Mouse (Mus musculus) lung, embryonic 16.5 days (tissue): Measurements from ENCODE around the gene Btbd9. TPM values are rescaled to one million over a fixed set of nuclear protein-coding genes. Genes with fewer than 3 reads are reported as not detected.

ENCODE experiments used
- ATAC-seq: fragments of 200-750 bp; cut with Nextera tagmentation; 2 replicates; pipeline ENCODE4 v1.8.0; 2017; ENCODE audit warnings: low read depth, mild to moderate bottlenecking, moderate library complexity
- H3K27ac ChIP-seq: fragments of 300-500 bp; sonication (generic); 2 replicates; pipeline ENCODE4 v1.5.1; 2014; ENCODE audit warnings: mild to moderate bottlenecking, control low read depth, low read length
- H3K27me3 ChIP-seq: fragments of 300-500 bp; sonication (generic); 2 replicates; pipeline ENCODE4 v1.6.1; 2014; ENCODE audit warnings: low read depth, low read length, mixed read lengths; ENCODE audit not compliant: control insufficient read depth, insufficient read depth
- H3K36me3 ChIP-seq: fragments of 300-500 bp; sonication (generic); 2 replicates; pipeline ENCODE4 v1.6.1; 2014; ENCODE audit warnings: low read length; ENCODE audit not compliant: control insufficient read depth, insufficient read depth
- H3K4me1 ChIP-seq: fragments of 300-500 bp; sonication (generic); replicated peaks from 2 replicates; pipeline ENCODE4 v1.6.1; 2014; ENCODE audit warnings: low read length, mixed read lengths; ENCODE audit not compliant: control insufficient read depth, insufficient read depth
- H3K4me2 ChIP-seq: fragments of 300-500 bp; sonication (generic); 2 replicates; pipeline ENCODE4 v1.6.1; 2014; ENCODE audit warnings: low read depth, low read length, control low read depth
- H3K4me3 ChIP-seq: fragments of 300-500 bp; sonication (generic); 2 replicates; pipeline ENCODE4 v1.5.1; 2014; ENCODE audit warnings: mild to moderate bottlenecking, low read length, control low read depth
- H3K9ac ChIP-seq: fragments of 300-500 bp; sonication (generic); 2 replicates; pipeline ENCODE4 v1.6.1; 2014; ENCODE audit warnings: low read length, control low read depth
- H3K9me3 ChIP-seq: fragments of 300-500 bp; sonication (generic); 2 replicates; pipeline ENCODE4 v1.6.1; 2016; ENCODE audit warnings: low read length; ENCODE audit not compliant: control insufficient read depth
- WGBS: fragments of 180-500 bp; shearing (Covaris S2); extraction: QIAGEN DNeasy Blood & Tissue Kit; methylation state at CpG from one replicate; pipeline ENCODE4 v1.1.7; 2014; 5-methylcytosine and 5-hydroxymethylcytosine counted together
- polyA plus RNA-seq: library from polyadenylated mRNA; unstranded; fragments of >200 nt; fragmentation: Nextera tagmentation; extraction: Ambion mirVana; gene quantifications from 2 replicates; pipeline ENCODE4 v1.2.1, GENCODE M21; 2015

The Btbd9 gene
- polyA plus RNA-seq, 1 experiment from 2014 or later: 55.8 TPM

DNA sequence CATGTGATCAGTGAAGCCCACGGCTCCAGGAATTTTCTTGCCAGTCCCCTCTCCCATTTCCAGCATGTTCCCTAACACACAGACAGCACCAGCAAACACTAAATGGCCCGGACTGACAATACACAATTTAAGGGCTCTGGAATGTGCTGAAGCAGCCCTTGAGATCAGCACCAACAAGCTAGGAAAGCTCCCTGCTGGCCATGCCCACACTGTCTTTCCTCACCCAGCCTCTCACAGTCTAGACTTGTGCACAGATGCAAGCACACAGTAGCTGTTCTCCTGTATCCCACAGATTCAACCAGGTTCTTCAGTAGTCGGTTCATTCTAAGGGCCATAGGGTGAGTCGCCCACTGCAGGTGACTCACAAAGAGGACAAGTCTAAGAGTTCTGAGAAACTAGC lies 263.6 kb downstream of the Btbd9 start:
- Histone ChIP-seq H3K9me3 (no peaks in the 10 kb centered on the region), H3K4me1 (no peaks in the 10 kb centered on the region)
- no peak for ATAC-seq

DNA sequence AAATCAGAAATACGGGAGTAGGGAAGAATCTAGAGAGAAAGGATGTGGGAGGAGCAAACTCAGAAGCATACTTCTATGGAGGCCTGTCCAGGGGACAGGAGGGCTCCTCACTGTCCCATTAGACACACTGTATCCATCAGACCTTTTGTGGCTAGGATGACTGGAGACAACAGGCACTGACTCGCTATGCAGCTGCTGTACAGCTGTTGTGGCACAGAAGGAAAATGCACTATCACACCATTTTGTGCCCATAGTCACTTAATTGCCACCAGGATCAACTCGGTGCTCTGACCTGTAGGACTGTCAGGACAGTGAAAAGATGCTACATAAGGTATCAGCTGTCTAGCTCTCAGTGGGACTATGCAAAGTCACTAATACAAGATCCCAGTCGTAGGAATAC lies 266.7 kb downstream of the Btbd9 start:
- Histone ChIP-seq H3K4me1 (no peaks in the 10 kb centered on the region), H3K4me3 (no peak overlapping the region)
- WGBS: 63% methylated on average over 4 of the region's 4 CpGs

More for the DNA sequence above, 263.6 kb downstream of the Btbd9 start:
- no peak overlapping the region for H3K9ac ChIP-seq
- H3K36me3 ChIP-seq: no peaks in the 10 kb centered on the region
- no peaks in the 10 kb centered on the region for H3K27me3 ChIP-seq
- no peak overlapping the region for H3K27ac ChIP-seq
- H3K4me2 ChIP-seq: no peak overlapping the region
- WGBS: 53% methylated on average over 4 of the region's 4 CpGs
- H3K4me3 ChIP-seq: no peak overlapping the region

DNA sequence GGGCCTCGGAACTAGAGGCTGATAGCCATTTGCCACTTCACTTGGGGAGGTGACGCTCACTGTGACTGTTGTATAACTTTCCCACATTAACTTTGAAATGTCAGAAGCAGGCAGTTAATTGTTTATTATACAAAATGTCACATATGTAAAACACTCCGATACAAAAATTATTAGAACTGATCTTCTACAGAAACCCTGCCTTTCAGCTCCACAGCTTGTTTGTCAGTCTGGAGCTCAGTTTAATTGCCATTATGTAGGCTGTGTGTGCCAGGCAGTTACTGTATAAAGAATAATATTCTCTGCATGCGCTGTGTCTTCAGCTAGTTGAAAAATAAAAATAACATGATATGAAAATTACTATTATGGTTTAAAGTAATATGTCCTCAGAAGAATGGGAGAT lies 267.4 kb downstream of the Btbd9 start:
- no peak for ATAC-seq
- H3K4me3 ChIP-seq: no peak overlapping the region
- no peaks in the 10 kb centered on the region for H3K9me3 ChIP-seq
- no peak overlapping the region for H3K4me2 ChIP-seq
- no peaks in the 10 kb centered on the region for H3K4me1 ChIP-seq
- 69% methylated on average over 4 of the region's 4 CpGs for WGBS
- no peak overlapping the region for H3K27ac ChIP-seq
- no peaks in the 10 kb centered on the region for H3K36me3 ChIP-seq
- H3K27me3 ChIP-seq: no peaks in the 10 kb centered on the region
- H3K9ac ChIP-seq: no peak overlapping the region

More for the DNA sequence above, 266.7 kb downstream of the Btbd9 start:
- H3K9me3 ChIP-seq: no peaks in the 10 kb centered on the region
- no peaks in the 10 kb centered on the region for H3K27me3 ChIP-seq
- no peak for ATAC-seq
- no peak overlapping the region for H3K4me2 ChIP-seq
- no peaks in the 10 kb centered on the region for H3K36me3 ChIP-seq
- H3K9ac ChIP-seq: no peak overlapping the region
- no peak overlapping the region for H3K27ac ChIP-seq

DNA sequence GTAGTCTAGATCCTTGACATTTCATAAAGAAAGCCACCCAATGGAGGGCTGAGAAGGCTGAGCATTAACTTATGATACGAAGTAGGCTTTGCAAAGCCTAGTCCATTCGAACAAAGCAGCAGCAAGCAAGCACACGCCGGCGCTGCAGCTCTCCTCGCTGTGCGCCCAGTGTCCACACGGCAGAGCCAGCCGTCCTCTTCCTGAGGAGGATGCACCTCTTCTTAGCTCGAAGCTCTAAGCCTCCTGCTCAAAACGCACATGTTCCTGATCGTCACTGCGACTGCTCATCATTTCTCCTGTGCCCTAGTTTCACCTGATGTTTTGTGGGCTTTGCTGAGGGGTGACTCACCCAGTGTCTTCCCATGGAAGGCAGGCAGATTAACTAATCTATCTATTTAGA lies 268.0 kb downstream of the Btbd9 start:
- 81% methylated on average over 13 of the region's 13 CpGs for WGBS
- ATAC-seq: no peak
- Histone ChIP-seq H3K9me3 (no peaks in the 10 kb centered on the region), H3K27me3 (no peaks in the 10 kb centered on the region), H3K36me3 (no peaks in the 10 kb centered on the region), H3K4me3 (no peak overlapping the region), H3K9ac (no peak overlapping the region), H3K4me2 (no peak overlapping the region), H3K4me1 (no peaks in the 10 kb centered on the region), H3K27ac (no peak overlapping the region)

DNA sequence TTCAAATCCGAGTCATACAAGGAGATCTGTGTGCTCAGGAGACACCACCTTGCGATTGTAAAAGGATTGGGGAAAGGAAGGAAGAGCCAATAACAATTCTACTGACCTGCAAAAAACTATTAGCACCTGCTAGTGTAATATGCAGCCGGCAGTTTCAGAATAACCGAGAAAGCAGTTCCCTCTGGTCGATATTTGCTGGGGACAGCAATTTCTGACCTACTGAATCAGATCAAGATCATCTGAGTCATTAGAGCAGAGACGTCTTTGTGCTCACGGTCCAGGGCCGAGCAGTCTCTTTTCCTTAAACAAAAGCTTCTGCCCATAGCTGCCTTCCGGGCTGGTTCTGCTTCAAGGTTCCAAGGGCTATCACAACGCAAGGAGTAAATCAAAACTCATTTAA lies 269.1 kb downstream of the Btbd9 start:
- Histone ChIP-seq H3K4me2 (no peak overlapping the region), H3K27ac (no peak overlapping the region), H3K4me1 (no peaks in the 10 kb centered on the region), H3K9ac (no peak overlapping the region), H3K4me3 (no peak overlapping the region), H3K36me3 (no peaks in the 10 kb centered on the region), H3K27me3 (no peaks in the 10 kb centered on the region), H3K9me3 (no peaks in the 10 kb centered on the region)
- ATAC-seq: no peak
- WGBS: 67% methylated on average over 10 of the region's 10 CpGs

DNA sequence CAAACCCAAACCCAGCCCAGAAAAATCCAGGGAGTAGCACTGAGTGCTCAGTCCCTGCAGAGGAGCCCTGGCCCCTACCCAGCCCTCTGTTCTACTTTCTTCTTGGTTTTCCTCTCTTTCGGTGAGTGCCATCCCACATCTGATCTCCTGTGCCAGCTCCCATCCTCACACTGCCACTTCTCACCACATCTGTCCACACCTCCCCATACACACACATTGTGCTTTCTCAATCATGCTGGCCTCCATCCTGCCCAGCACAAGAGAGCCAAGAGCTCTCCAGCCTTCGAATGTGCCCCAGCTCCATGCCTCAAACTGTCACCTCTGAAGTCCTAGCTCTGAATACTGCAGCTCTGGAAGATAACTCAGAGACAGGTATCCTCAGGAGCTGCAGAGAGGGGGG lies 271.5 kb downstream of the Btbd9 start:
- H3K36me3 ChIP-seq: no peaks in the 10 kb centered on the region
- no peaks in the 10 kb centered on the region for H3K9me3 ChIP-seq
- H3K27ac ChIP-seq: no peak overlapping the region
- H3K4me3 ChIP-seq: no peak overlapping the region
- no peak overlapping the region for H3K4me2 ChIP-seq
- H3K27me3 ChIP-seq: no peaks in the 10 kb centered on the region
- 68% methylated on average over 2 of the region's 2 CpGs for WGBS
- no peak overlapping the region for H3K9ac ChIP-seq
- no peak for ATAC-seq
- H3K4me1 ChIP-seq: no peaks in the 10 kb centered on the region

DNA sequence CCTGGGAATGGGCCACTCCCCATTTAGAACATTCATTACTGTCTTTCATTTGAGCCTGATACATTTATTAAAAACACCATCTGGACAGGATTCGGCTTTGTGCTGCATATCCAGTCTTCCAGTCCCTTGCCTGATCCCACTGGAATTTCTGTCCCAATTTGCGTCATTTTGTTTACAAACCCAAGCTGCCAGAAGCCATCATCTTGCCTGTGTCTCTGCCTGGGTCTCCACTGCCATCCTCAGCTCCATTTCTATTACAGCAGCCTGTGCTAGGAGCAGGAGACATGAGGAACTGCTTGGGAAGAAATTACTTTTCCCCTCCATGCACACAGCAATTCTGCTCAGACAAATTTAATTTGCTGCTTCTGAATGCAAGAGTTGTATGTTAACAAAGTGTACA lies 274.9 kb downstream of the Btbd9 start:
- ATAC-seq: no peak
- Histone ChIP-seq H3K4me2 (no peak overlapping the region), H3K4me3 (no peak overlapping the region), H3K9ac (no peak overlapping the region), H3K36me3 (peaks cover 3% of the 10 kb centered on the region; the same call in 1 of the 2 replicates), H3K4me1 (no peaks in the 10 kb centered on the region), H3K27me3 (no peaks in the 10 kb centered on the region), H3K27ac (no peak overlapping the region), H3K9me3 (no peaks in the 10 kb centered on the region)
- WGBS: 63% methylated on average over 2 of the region's 2 CpGs

DNA sequence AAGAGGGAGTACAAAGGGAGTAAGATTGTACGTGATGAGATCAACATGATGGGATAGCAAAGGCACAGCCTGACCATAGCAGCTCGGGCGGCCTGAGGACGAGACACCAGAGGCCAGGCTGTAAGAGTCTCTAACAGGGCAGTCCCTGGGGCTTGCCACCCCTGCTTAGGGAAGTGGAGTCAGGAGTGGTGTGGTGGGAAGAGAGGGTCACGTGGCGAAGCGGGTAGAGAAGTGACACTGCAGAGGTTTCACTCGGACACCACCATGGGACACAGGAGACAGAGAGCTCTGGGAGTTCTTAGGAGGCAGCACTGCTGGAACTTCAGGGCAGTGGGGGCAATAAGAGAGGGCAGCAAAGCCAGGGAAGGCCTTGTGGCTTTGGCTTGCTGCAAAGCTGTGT lies 278.9 kb downstream of the Btbd9 start:
- Histone ChIP-seq H3K36me3 (peaks cover 3% of the 10 kb centered on the region; the same call in 1 of the 2 replicates), H3K4me3 (no peak overlapping the region), H3K27ac (no peak overlapping the region), H3K9ac (no peak overlapping the region), H3K4me2 (no peak overlapping the region), H3K4me1 (peaks cover 2% of the 10 kb centered on the region; the same call in 1 of the 2 replicates), H3K27me3 (no peaks in the 10 kb centered on the region), H3K9me3 (no peaks in the 10 kb centered on the region)
- 92% methylated on average over 8 of the region's 8 CpGs for WGBS
- no peak for ATAC-seq

DNA sequence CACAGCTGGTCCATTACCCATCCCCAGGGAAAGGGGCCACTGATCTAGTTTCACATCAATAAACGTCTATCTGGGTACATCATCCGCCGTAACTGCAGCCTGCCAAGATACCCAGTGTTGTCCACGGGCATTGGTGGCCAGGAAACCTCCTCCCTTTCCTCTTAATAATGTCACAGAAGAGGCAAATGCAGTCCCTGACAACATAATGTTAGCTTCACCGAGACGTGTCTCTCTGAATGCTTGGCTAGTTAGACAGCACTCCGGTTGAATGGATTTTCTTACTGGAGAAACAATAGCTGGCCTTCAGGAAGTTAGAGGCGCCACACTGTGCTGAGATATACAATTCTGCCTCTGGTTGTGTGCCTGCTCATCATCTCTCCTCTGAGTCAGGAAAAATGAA lies 280.2 kb downstream of the Btbd9 start:
- Histone ChIP-seq H3K27me3 (no peaks in the 10 kb centered on the region), H3K4me3 (no peak overlapping the region), H3K27ac (no peak overlapping the region), H3K9me3 (no peaks in the 10 kb centered on the region), H3K4me2 (no peak overlapping the region), H3K4me1 (peaks cover 4% of the 10 kb centered on the region; the same call in 1 of the 2 replicates), H3K36me3 (peaks cover 3% of the 10 kb centered on the region; the same call in 1 of the 2 replicates), H3K9ac (no peak overlapping the region)
- ATAC-seq: no peak
- 75% methylated on average over 8 of the region's 8 CpGs for WGBS

DNA sequence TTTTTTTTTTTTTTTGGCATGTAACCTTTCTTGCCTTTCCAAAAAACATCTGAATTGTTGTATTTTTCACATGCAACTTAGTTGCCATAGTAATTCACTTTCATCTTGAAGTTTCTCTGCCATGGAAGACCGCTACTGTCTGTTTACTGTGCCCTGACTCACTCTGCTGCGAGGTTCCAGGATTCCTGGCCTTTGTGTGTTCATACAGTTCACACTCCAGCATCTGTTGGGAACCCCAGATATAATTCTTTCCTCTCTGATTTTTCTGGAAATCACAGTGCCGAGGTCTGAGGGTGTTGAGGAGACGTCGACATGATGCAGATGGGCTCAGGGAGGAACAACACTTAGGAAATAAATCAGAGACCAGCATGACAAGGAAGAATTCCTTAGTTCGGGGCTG lies 283.6 kb downstream of the Btbd9 start:
- H3K36me3 ChIP-seq: peaks cover 3% of the 10 kb centered on the region; the same call in 1 of the 2 replicates
- no peak overlapping the region for H3K9ac ChIP-seq
- H3K27ac ChIP-seq: no peak overlapping the region
- ATAC-seq: no peak
- H3K4me2 ChIP-seq: no peak overlapping the region
- 47% methylated on average over 6 of the region's 6 CpGs for WGBS
- H3K9me3 ChIP-seq: no peaks in the 10 kb centered on the region
- no peaks in the 10 kb centered on the region for H3K27me3 ChIP-seq
- H3K4me1 ChIP-seq: peaks cover 4% of the 10 kb centered on the region; the same call in 1 of the 2 replicates
- no peak overlapping the region for H3K4me3 ChIP-seq
